Mouse (Mus musculus) myocyte (in vitro differentiated cells): ENCODE results near the gene Asap3.

ENCODE experiments used
- CEBPB ChIP-seq: IDR thresholded peaks from 2 replicates; pipeline ENCODE4 v1.6.1; 2011; ENCODE audit warnings: mild to moderate bottlenecking, moderate library complexity; ENCODE audit not compliant: poor library complexity, insufficient read depth, severe bottlenecking
- E2F4 ChIP-seq: IDR thresholded peaks from one replicate; pipeline ENCODE4 v1.6.1; 2011; ENCODE audit warnings: mild to moderate bottlenecking, control low read depth, moderate library complexity; ENCODE audit not compliant: insufficient read depth
- MAX ChIP-seq: IDR thresholded peaks from one replicate; pipeline ENCODE4 v1.6.1; 2011; ENCODE audit warnings: low read depth, mild to moderate bottlenecking, control low read depth
- MYOD1 ChIP-seq, 3 experiments: IDR thresholded peaks; one replicate each; pipeline ENCODE4 v1.6.1; 2011; ENCODE audit warnings: control low read depth in 2 of 3, low read depth in 2 of 3, mild to moderate bottlenecking in 2 of 3, moderate library complexity in 1 of 3; ENCODE audit not compliant: insufficient read length in 2 of 3, control insufficient read depth in 1 of 3
- MYOG ChIP-seq, 3 experiments: IDR thresholded peaks; one replicate each; pipeline ENCODE4 v1.6.1; 2011; ENCODE audit warnings: control low read depth in 2 of 3, low read depth in 2 of 3, mild to moderate bottlenecking in 2 of 3; ENCODE audit not compliant: insufficient read length in 2 of 3, control insufficient read depth in 1 of 3, insufficient read depth in 1 of 3
- POLR2A ChIP-seq: IDR thresholded peaks from one replicate; pipeline ENCODE4 v1.6.1; 2011; ENCODE audit warnings: low read depth, mild to moderate bottlenecking, control low read depth, moderate library complexity; ENCODE audit not compliant: insufficient read length
- POLR2AphosphoS2 ChIP-seq: IDR thresholded peaks from one replicate; pipeline ENCODE4 v1.6.1; 2011; ENCODE audit warnings: low read depth, control low read depth; ENCODE audit not compliant: insufficient read length
- TCF3 ChIP-seq: IDR thresholded peaks from one replicate; pipeline ENCODE4 v1.6.1; 2011; ENCODE audit warnings: low read depth, control low read depth; ENCODE audit not compliant: insufficient read length
- USF1 ChIP-seq: IDR thresholded peaks from one replicate; pipeline ENCODE4 v1.6.1; 2011; ENCODE audit warnings: low read depth, mild to moderate bottlenecking, control low read depth, moderate library complexity

DNA sequence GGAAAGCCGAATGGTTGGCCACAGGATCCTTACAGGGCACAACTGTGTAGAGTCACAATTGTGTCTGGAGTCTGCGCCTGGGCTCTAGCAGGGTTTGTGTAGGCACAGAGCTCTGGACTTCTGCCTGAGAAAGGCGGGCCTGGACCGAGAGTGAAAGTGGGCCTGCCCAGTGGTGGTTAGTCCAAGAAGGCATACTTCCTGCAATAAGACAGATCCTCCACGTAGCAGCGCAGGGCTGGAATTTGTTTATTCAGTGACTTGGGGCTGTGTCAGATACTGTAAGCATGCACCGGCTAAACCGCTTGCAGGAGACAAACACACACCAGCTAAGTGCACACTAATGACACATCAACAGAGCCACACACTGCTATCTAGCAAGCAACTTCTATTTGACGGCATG is 43.6 kb downstream of the Asap3 start:
- no peak for TF ChIP-seq POLR2A
- no peak for TF ChIP-seq CEBPB
- no peak for TF ChIP-seq MYOG (IDR thresholded peaks at IDR 0.05; ENCODE audit: control insufficient read depth in 1 of 3, insufficient read depth in 1 of 3, insufficient read length in 2 of 3, low read depth in 2 of 3)
- no peak for TF ChIP-seq TCF3
- no peak for TF ChIP-seq MAX
- no peak for TF ChIP-seq E2F4
- TF ChIP-seq POLR2AphosphoS2: no peak
- TF ChIP-seq MYOD1 (IDR thresholded peaks at IDR 0.05; ENCODE audit: control insufficient read depth in 1 of 3, insufficient read length in 2 of 3, low read depth in 2 of 3): no peak
- no peak for TF ChIP-seq USF1
